Mouse (Mus musculus) heart, embryonic 13.5 days (tissue): Measurements from ENCODE around the gene Ap1m1. TPM values are rescaled to one million over a fixed set of nuclear protein-coding genes. Genes with fewer than 3 reads are reported as not detected.

ENCODE experiments used
- polyA plus RNA-seq: library from polyadenylated mRNA; unstranded; fragments of >200 nt; fragmentation: Nextera tagmentation; extraction: Ambion mirVana; gene quantifications from 2 replicates; pipeline ENCODE4 v1.2.1, GENCODE M21; 2015

The Ap1m1 gene
- polyA plus RNA-seq, 1 experiment from 2014 or later = 107 TPM

Other genes starting within 250 kb of the Ap1m1 start
- 0.60 TPM in 2 replicates for gene Cyp4f18, start 230.4 kb upstream of the Ap1m1 start, polyA plus RNA-seq
- gene Olfr372, start 198.8 kb upstream of the Ap1m1 start, polyA plus RNA-seq = not detected in 2 replicates
- gene Olfr373, start 156.8 kb upstream of the Ap1m1 start, polyA plus RNA-seq = not detected in 2 replicates
- gene Olfr374, start 133.0 kb upstream of the Ap1m1 start, polyA plus RNA-seq = 0.04 and 0.20 TPM in 2 replicates
- 358 and 365 TPM in 2 replicates for gene Tpm4, start 105.0 kb upstream of the Ap1m1 start, polyA plus RNA-seq
- 77.6 and 77.7 TPM in 2 replicates for gene Rab8a, start 78.8 kb upstream of the Ap1m1 start, polyA plus RNA-seq
- 0.08 and 0.17 TPM in 2 replicates for gene Hsh2d, start 50.4 kb upstream of the Ap1m1 start, polyA plus RNA-seq
- gene Cib3, start 27.2 kb upstream of the Ap1m1 start, polyA plus RNA-seq = not detected in 2 replicates
- not detected in 2 replicates for gene Gm11034, start 26.4 kb upstream of the Ap1m1 start, polyA plus RNA-seq
- 41.6 and 43.9 TPM in 2 replicates for gene Fam32a, start 20.3 kb upstream of the Ap1m1 start, polyA plus RNA-seq
- gene Gm10282, start 65.2 kb downstream of the Ap1m1 start, polyA plus RNA-seq = 15.9 and 19.4 TPM in 2 replicates
- 14.2 and 15.1 TPM in 2 replicates for gene Klf2, start 79.0 kb downstream of the Ap1m1 start, polyA plus RNA-seq
- gene Eps15l1, start 181.4 kb downstream of the Ap1m1 start, polyA plus RNA-seq = 37.4 and 38.2 TPM in 2 replicates
- 1.1 and 1.2 TPM in 2 replicates for gene Calr3, start 203.9 kb downstream of the Ap1m1 start, polyA plus RNA-seq
- gene 1700030K09Rik, start 203.9 kb downstream of the Ap1m1 start, polyA plus RNA-seq = 8.8 and 9.4 TPM in 2 replicates
- gene Cherp, start 235.2 kb downstream of the Ap1m1 start, polyA plus RNA-seq = 40.1 and 45.6 TPM in 2 replicates